Mouse (Mus musculus) midbrain, postnatal 0 days (tissue): ENCODE measurements around the gene Csnk1g2. TPM values are rescaled to one million over a fixed set of nuclear protein-coding genes. Genes with fewer than 3 reads are reported as not detected.
A peak's percentile ranks its signal among the peaks of the same experiment; 100 is the strongest.

Experiments
- ATAC-seq: fragments of 200-750 bp; cut with Nextera tagmentation; 2 replicates; pipeline ENCODE4 v1.8.0; 2017; ENCODE audit warnings: moderate number of reproducible peaks, mild to moderate bottlenecking, moderate TSS enrichment, moderate library complexity; ENCODE audit not compliant: low FRiP score
- DNase-seq: peaks from one replicate; pipeline ENCODE4 v3.0.0-alpha.2; 2015; ENCODE audit warnings: low spot score
- H3K27ac ChIP-seq: fragments of 300-500 bp; sonication (generic); 2 replicates; pipeline ENCODE4 v1.5.1; 2014; ENCODE audit warnings: low read depth, mild to moderate bottlenecking, low read length, mixed read lengths
- H3K27me3 ChIP-seq: fragments of 300-500 bp; sonication (generic); 2 replicates; pipeline ENCODE4 v1.6.1; 2014; ENCODE audit warnings: low read length, control low read depth, mixed read lengths; ENCODE audit not compliant: insufficient read depth
- H3K36me3 ChIP-seq: fragments of 300-500 bp; sonication (generic); 2 replicates; pipeline ENCODE4 v1.6.1; 2014; ENCODE audit warnings: low read length, control low read depth, mixed read lengths; ENCODE audit not compliant: insufficient read depth
- H3K4me1 ChIP-seq: fragments of 300-500 bp; sonication (generic); 2 replicates; pipeline ENCODE4 v1.6.1; 2014; ENCODE audit warnings: mild to moderate bottlenecking, control low read depth, antibody characterized with exemption, low read length, mixed read lengths; ENCODE audit not compliant: insufficient read depth
- H3K4me2 ChIP-seq: fragments of 300-500 bp; sonication (generic); 2 replicates; pipeline ENCODE4 v1.6.1; 2014; ENCODE audit warnings: low read depth, mild to moderate bottlenecking, low read length, mixed read lengths; ENCODE audit not compliant: poor library complexity, severe bottlenecking
- H3K4me3 ChIP-seq: fragments of 300-500 bp; sonication (generic); 2 replicates; pipeline ENCODE4 v1.5.1; 2014; ENCODE audit warnings: low read depth, mild to moderate bottlenecking, low read length, moderate library complexity
- H3K9ac ChIP-seq: fragments of 300-500 bp; sonication (generic); replicated peaks from 2 replicates; pipeline ENCODE4 v1.6.1; 2014; ENCODE audit warnings: mild to moderate bottlenecking, low read length, moderate library complexity, mixed read lengths; ENCODE audit not compliant: poor library complexity, severe bottlenecking
- H3K9me3 ChIP-seq: fragments of 300-500 bp; sonication (generic); 2 replicates; pipeline ENCODE4 v1.6.1; 2016; ENCODE audit warnings: low read length, control low read depth
- CTCF ChIP-seq: IDR thresholded peaks from 2 replicates; pipeline ENCODE4 v1.5.1; 2016; ENCODE audit warnings: antibody characterized with exemption, mild to moderate bottlenecking
- WGBS: fragments of 180-500 bp; shearing (Covaris S2); extraction: QIAGEN DNeasy Blood & Tissue Kit; methylation state at CpG from one replicate; pipeline ENCODE4 v1.1.7; 2014; 5-methylcytosine and 5-hydroxymethylcytosine counted together
- polyA plus RNA-seq: library from polyadenylated mRNA; unstranded; fragments of >200 nt; fragmentation: Nextera tagmentation; extraction: Ambion mirVana; gene quantifications from 2 replicates; pipeline ENCODE4 v1.2.1, GENCODE M21; 2015
- total RNA-seq: library from RNA; depleted of rRNA; stranded (reverse); fragments of >200 nt; gene quantifications from 2 replicates; pipeline ENCODE4 v1.2.3, GENCODE M21; 2014

Csnk1g2 gene
- total and polyA plus RNA-seq, 2 experiments from 2014 or later = 93.3 to 146 TPM

DNA sequence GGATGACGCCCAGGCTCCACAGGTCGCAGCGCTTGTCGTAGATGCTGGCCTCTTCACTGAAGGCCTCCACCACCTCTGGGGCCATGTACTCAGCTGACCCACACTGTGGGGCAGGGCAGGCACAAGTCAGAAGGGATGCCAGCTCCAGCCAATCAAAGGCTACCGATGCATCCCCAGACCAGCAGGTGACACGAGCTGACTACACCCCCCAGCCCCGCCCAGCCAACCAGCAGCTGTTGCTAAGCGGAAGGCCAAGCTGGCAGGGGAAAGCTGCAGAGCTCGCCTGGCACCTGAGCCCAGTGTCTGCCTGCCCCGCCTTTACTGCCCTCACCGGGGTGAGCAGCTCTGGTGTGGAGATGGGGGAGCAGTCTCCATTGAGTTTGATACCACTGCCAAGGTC, 46.0 kb downstream of the Csnk1g2 start:
- Histone ChIP-seq H3K9me3 (no peaks in the 10 kb centered on the region), H3K4me3 (no peak overlapping the region), H3K27me3 (no peaks in the 10 kb centered on the region), H3K9ac (no peak overlapping the region), H3K27ac (no peak overlapping the region), H3K4me2 (no peak overlapping the region), H3K36me3 (peaks cover 66% of the 10 kb centered on the region), H3K4me1 (no peaks in the 10 kb centered on the region)
- ATAC-seq (0 out of 2 replicates have a peak, but pooled peaks have one; percentile 17), DNase-seq (no peak)
- WGBS = 82% methylated on average over 11 of the region's 11 CpGs
- TF ChIP-seq CTCF = no peak

DNA sequence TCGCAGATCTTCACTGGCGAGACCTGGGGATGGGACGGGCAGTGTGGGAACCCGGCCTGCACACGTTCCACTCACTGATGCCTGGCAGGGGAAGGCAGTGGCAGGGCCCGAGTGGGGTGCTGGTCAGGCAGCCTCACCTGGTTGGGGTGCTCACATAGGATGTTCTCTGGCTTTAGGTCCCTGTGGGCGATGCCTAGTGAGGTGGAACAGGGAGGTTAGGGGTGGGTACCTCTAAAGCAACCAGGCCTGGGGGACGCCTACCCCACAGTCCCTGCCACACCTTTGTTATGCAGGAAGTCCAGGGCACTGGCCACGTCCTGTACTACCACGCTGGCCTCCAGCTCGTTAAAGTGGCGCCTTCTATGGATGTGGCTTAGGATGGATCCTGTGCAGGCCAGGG, 46.4 kb downstream of the Csnk1g2 start:
- no peak for DNase-seq
- H3K27me3 ChIP-seq = no peaks in the 10 kb centered on the region
- no peak for TF ChIP-seq CTCF
- H3K4me1 ChIP-seq = peaks cover 4% of the 10 kb centered on the region
- no peak overlapping the region for H3K4me3 ChIP-seq
- no peaks in the 10 kb centered on the region for H3K9me3 ChIP-seq
- H3K9ac ChIP-seq = no peak overlapping the region
- peaks cover 66% of the 10 kb centered on the region for H3K36me3 ChIP-seq
- H3K27ac ChIP-seq = no peak overlapping the region
- 91% methylated on average over 12 of the region's 12 CpGs for WGBS
- H3K4me2 ChIP-seq = no peak overlapping the region
- no peak for ATAC-seq

DNA sequence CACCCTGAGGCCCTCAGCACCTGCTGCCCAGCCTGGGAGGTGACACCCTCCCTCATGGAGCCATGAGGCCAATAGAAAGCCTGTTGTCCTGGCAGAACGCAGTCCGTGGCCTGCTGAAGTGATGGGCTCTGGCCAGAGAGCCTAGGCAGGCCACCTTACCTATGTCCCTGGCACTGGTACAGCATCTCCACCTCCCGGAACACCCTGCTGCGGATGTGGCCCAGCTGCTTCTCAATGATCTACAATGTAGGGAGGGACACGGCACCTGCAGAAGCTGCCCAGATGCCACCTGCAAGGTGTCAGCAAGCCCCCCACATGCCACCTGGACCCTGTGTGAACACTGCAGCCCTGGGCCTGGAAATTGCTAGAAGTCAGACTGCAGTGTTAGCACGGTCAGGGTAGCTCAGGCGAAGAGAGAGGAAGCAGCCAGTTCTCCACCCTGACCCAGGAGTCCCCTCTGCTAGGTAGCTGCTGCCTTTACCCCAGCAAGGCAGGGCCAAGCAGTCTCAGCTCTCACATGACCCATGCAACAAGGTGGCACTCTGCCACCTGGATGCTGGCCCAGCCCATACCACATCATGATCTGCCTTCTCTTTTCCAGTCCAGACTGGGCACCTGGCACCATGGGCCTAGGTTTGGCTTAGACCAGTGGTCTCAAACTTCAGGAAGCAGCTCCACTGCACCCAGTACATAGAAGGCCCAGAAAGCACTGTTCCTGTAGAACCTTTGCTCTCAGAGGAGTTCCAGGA, 47.3 kb downstream of the Csnk1g2 start:
- peak; percentile 47 for DNase-seq
- H3K36me3 ChIP-seq = peaks cover 66% of the 10 kb centered on the region

DNA sequence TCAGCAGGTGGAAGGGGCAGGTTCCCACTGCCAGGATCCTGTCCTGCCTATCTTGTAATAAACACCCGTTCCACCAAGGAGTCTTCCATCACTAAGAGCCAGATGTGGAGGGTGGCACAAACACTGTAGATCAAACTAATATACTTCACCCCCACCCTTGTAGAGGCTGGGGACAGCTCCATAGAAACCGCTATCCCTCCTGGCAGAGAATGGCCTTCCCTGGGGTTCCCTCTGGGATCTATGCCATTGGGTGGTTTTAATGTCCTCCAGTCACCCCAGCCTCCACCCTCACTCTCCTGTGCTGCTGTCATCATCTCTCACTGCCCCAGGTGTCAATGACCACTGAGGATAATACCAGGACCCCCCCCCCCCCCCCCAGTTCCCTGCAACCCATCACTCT, 47.9 kb downstream of the Csnk1g2 start:
- Histone ChIP-seq H3K4me2 (no peak overlapping the region), H3K9ac (no peak overlapping the region), H3K27ac (no peak overlapping the region), H3K9me3 (no peaks in the 10 kb centered on the region), H3K4me3 (no peak overlapping the region), H3K27me3 (no peaks in the 10 kb centered on the region), H3K36me3 (peaks cover 66% of the 10 kb centered on the region), H3K4me1 (peaks cover 16% of the 10 kb centered on the region)
- 86% methylated on average over 2 of the region's 2 CpGs for WGBS
- DNase-seq (no peak), ATAC-seq (no peak)
- TF ChIP-seq CTCF = no peak

More for the DNA sequence above, 47.3 kb downstream of the Csnk1g2 start:
- Histone ChIP-seq H3K9me3 (no peaks in the 10 kb centered on the region), H3K4me3 (no peak overlapping the region), H3K27me3 (no peaks in the 10 kb centered on the region), H3K27ac (no peak overlapping the region), H3K4me2 (no peak overlapping the region), H3K9ac (no peak overlapping the region), H3K4me1 (peaks cover 13% of the 10 kb centered on the region)
- 98% methylated on average over 7 of the region's 7 CpGs for WGBS
- ATAC-seq = no peak
- TF ChIP-seq CTCF = no peak

DNA sequence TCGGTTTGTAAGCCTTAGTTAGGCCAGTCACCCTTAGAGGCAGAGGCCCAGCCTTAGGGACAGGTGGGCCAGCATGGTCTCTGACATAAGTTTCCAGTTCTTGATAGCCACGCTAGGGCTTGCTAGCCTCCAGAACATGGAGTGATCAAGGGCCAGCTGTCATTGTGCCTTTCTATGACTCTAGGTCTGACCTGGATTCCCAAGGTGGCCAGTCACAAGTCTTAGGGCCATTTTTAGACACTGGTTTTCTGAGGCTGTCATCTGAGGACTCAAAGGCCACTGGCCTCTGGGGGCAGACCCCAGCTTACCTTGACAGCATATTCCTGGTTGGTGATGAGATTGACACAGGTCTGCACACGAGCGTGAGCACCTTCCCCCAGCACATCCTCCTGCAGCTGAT, 48.6 kb downstream of the Csnk1g2 start:
- Histone ChIP-seq H3K4me1 (peaks cover 16% of the 10 kb centered on the region), H3K27me3 (no peaks in the 10 kb centered on the region), H3K4me3 (no peak overlapping the region), H3K9ac (no peak overlapping the region), H3K4me2 (no peak overlapping the region), H3K27ac (no peak overlapping the region), H3K9me3 (no peaks in the 10 kb centered on the region), H3K36me3 (peaks cover 61% of the 10 kb centered on the region)
- 91% methylated on average over 4 of the region's 4 CpGs for WGBS
- DNase-seq (no peak), ATAC-seq (no peak)
- TF ChIP-seq CTCF = no peak

DNA sequence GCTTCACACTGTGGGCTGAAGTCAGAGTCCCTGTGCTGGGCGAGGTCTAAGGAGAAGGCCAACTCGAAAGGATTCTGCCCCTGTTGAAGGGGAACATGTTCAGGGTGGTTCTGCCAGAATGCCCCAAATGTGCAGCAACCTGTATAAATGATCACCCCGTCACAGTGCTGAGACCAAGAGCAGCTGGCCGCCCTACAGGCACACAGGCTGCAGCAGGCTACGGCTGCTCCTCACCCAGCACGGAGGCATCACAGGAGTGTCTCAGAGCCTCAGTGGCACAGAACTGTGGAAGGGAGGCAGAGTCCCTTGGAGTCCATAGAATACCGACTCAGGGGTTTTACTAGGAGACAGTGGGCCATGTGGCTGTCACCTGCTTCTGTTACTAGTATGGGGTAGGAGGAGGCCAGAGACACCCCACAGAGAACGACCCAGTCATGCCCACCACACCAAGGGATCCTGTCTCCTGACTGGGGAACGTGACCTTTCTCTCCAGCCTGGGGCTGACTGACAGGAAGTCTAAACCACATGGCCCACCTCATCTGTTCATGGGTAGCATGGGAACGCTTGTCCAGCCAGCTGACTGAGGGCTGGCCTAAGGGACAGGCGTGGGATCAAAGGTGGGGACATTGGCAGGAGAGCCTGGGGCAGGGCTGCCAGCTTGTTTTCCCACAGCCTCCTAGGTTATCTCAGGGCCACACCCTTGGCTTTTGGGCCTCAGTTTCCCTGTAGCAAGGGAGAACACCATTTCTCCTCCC, 49.5 kb downstream of the Csnk1g2 start:
- WGBS = 85% methylated on average over 11 of the region's 11 CpGs
- H3K27ac ChIP-seq = no peak overlapping the region
- H3K27me3 ChIP-seq = no peaks in the 10 kb centered on the region
- TF ChIP-seq CTCF = no peak
- H3K4me1 ChIP-seq = peaks cover 16% of the 10 kb centered on the region
- no peak overlapping the region for H3K4me2 ChIP-seq
- H3K36me3 ChIP-seq = peaks cover 53% of the 10 kb centered on the region
- H3K9me3 ChIP-seq = no peaks in the 10 kb centered on the region
- ATAC-seq (no peak), DNase-seq (no peak)
- H3K9ac ChIP-seq = 0 out of 2 replicates have a peak overlapping the region, but pooled peaks have one; percentile 4
- no peak overlapping the region for H3K4me3 ChIP-seq
